Mouse (Mus musculus) CD4-positive helper T cell, adult 2 months (primary cell): ENCODE data around the gene Gm21830.
"Not testable (repeated sequence)": the region's sequence is repeated elsewhere in the genome, so short reads cannot be mapped to it uniquely, and the experiment has no call there.

Experiments
- DNase-seq: peaks from one replicate; pipeline ENCODE4 v3.0.0-alpha.2; 2012; ENCODE audit warnings: low read depth, missing footprints, low spot score

Gene Gm21830

DNA sequence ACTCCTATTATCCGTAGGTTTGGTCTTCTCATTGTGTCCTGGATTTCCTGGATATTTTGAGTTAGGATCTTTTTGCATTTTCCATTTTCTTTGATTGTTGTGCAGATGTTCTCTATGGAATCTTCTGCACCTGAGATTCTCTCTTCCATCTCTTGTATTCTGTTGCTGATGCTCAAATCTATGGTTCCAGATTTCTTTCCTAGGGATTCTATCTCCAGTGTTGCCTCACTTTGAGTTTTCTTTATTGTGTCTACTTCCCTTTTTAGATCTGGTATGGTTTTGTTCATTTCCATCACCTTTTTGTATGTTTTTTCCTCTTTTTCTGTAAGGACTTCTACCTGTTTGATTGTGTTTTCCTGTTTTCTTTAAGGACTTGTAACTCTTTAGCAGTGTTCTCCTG is at the start of gene Gm21830:
Gene Gm21830, plus strand, starts transcription at position 301 of the 400 bp plus-strand sequence.
- not testable (repeated sequence) for DNase-seq

- no peak for DNase-seq
Measured at GRCm38 (mm10) chr2:67364506-67364905, 49.0 kb upstream of the Gm21830 start.

DNA sequence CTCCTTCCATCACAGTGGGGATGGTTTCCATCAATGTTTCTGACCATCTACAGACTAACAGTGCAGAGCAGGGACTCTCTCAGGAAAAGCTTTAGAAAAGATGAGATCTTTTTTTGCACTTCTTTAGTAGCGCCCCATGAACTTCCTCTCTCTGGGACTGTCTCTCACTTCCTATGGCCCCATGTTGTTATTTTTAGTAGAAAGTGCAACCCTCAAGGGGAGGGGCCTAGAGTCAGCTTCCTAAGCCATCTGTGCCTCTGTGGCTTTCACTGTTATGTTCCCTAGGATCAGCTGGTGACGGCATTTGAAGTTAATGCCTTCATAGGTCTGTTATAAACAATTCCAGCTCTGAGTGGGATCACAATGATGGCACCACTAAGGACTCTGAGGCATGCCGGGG is 35.0 kb upstream of the Gm21830 start:
- DNase-seq: no peak

GRCm38 (mm10) chr2:67420853-67421252 is 7.3 kb downstream of the Gm21830 start:
- no peak for DNase-seq

DNA sequence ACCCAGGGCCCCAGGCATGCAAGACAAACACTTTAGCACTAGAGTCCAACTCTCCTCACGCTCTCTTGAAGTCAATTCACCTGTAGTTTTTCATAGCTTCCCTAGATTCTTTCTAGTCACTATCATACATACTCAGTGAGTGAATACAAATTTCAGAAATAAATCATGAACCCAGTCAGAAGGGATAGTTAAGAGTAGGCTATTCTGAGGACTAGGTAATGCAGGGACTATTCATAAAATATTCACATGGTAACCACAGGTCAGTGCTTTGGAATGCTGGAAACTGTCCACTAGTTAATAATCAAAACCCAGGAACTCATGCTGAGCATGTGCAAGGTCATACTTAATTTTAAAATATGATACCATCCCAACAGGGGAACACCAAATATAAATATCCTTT is 9.3 kb downstream of the Gm21830 start:
- no peak for DNase-seq

DNA sequence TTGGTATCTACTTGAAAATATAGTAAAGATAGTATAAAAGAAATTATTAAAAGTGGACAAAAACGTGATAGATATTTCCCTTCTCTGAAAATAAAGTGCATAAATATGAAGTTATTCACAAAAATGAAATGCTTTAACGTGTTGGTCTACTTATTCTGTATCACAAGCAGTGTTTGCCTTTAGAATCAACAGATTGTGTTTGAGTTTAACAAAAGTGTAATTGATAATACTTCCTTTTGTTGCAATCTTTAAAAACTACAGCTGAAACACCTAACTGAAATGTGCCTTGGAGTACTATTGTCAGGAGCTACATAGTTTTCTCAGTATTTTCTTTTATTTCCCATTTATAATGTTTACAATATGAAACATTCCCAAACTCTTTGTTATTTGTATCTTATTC is 19.6 kb downstream of the Gm21830 start, which contains the start of gene Gm26727:
Gene Gm26727, minus strand, starts transcription at position 101 of the 400 bp plus-strand sequence.
- DNase-seq: no peak

DNA sequence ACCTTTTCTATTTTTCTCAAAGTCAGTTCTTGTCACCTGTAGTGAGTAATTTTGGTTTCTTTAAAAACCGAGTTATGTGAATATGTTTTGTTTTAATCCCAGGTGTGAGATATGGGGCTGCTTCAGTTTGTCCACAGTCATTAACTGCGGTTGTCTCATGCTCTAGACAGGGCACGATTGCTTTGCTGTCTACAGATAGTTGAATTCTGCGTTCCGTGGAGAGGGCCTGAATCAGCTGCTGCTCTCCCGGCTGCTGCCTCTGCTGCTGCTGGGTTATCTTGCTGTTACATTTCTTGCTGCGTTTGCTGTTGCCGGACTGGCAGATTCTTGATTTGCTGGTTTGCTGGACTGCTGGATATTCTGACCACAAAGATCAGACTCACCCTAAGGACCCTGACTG is 24.8 kb downstream of the Gm21830 start:
- DNase-seq: no peak

GRCm38 (mm10) chr2:67445780-67446179 is 32.3 kb downstream of the Gm21830 start, which contains the start of gene Xirp2:
Gene Xirp2 (plus strand): TSS chr2:67446002.
- no peak for DNase-seq

- no peak for DNase-seq
Measured at GRCm38 (mm10) chr2:67446772-67447171, 33.2 kb downstream of the Gm21830 start.

DNA sequence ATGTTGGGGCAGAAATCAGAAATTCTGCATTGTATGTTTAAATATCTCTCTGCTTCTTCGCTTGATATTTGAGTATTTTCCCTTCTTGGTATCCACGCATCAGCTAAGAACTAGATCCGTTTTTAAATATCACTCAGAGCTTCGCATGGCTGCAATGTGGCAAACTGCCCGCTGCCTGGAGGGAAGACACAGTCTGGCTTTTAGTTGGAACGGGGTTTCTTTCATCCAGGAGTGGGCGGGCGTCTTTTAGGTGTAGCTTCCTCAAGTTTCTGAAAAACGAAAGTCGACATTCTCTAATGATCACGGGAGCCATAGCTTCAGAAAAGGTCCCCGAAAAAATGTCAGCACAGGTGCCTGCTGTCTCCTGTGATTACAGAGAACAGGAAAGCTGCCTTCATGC is 33.7 kb downstream of the Gm21830 start:
- no peak for DNase-seq

DNA sequence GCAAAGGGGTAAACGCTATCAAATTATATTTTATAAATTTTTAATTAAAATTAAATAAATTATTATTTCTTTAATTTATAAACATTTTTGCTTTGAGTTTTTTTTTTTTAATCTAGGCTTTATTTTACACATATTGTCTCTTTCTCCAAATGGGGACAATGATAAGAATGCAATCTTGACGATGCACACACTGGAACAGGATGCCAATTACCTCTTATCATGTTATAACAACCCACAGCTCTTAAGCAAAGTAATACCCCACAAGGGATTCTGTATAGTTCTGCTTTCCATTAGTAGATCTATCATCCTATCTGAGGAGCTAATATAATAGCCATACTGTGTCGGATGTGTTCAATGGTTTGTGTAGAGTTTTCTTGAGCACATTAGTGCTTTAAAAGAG is 47.3 kb downstream of the Gm21830 start:
- no peak for DNase-seq

GRCm38 (mm10) chr2:67467036-67467435 is 53.5 kb downstream of the Gm21830 start:
- DNase-seq: no peak

DNA sequence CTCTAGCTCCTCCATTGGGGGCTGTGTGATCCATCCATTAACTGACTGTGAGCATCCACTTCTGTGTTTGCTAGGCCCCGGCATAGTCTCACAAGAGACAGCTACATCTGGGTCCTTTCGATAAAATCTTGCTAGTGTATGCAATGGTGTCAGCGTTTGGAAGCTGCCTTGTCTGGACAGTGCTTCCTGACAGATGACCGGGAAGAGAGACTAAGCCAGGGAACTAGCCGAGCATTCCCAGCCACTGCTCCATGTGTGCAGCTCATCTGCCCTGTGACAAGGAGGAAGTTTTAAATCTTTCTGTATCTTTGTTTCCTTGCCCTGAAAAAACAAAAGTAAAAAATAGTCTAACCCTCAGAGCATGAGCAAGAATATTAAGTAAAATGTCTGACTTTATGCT is 56.5 kb downstream of the Gm21830 start:
- DNase-seq: not testable (repeated sequence)

DNA sequence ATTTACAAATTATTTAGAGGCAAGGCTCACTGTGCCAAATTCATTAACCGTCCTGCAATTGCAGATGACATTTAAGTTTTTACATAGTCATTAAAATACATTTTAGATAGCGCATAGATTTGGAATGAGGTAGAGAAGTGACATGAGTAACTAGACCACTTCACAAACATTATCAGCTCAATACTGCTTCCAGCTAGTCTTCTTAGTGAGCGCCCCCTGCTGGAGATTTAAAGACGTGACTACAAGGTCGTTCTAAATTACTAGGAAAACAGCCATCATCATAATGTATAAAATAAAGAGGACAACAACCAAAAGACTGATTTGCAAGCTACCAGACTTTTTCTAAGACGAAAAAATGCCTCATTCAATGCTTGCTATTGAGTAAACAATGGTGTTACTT is 64.2 kb downstream of the Gm21830 start:
- DNase-seq: no peak

GRCm38 (mm10) chr2:67481051-67481450 is 67.5 kb downstream of the Gm21830 start:
- no peak for DNase-seq
